27 mouse cellular contexts compared by ENCODE assay signal in genomic region chr4:118582629-118583028, GRCm38 (mm10). TPM values are rescaled to one million over a fixed set of nuclear protein-coding genes. Genes with fewer than 3 reads are reported as not detected.
DNase-seq lines count a peak whose midpoint lies in the region; ATAC-seq and TF ChIP-seq lines count a peak whose summit lies in the region.
"Had no signal": no experiment of that assay in that cellular context is flagged by ENCODE, and none has a peak within 500 bp of the region (broad histone marks: within the 10 kb centered on the region; RNA-seq: fewer than 3 reads in every experiment).

No protein-coding gene starts in this region.

- no peaks in the 10 kb centered on the region; the same call in 1 of the 2 replicates for H3K27me3 ChIP-seq in heart, adult 2 months (ENCODE audit: control insufficient read depth, insufficient read depth, low read length)
- peaks cover 6% of the 10 kb centered on the region; the same call in 1 of the 2 replicates for H3K27me3 ChIP-seq in heart, embryonic 10.5 days (ENCODE audit: insufficient read depth, poor library complexity, severe bottlenecking)
- H3K27me3 ChIP-seq in liver, embryonic 14.5 days (ENCODE audit: control insufficient read depth, insufficient read depth, low read length): no peaks in the 10 kb centered on the region
- H3K27me3 ChIP-seq in stomach, postnatal 0 days (ENCODE audit: control insufficient read depth, insufficient read depth, low read length): no peaks in the 10 kb centered on the region
- H3K27me3 ChIP-seq: hindbrain, embryonic 15.5 days; midbrain, embryonic 12.5 days had no signal

- no peaks in the 10 kb centered on the region for H3K36me3 ChIP-seq in heart, adult 2 months (ENCODE audit: control insufficient read depth, insufficient read depth, low read length)
- H3K36me3 ChIP-seq in heart, embryonic 10.5 days: no peaks in the 10 kb centered on the region
- H3K36me3 ChIP-seq in liver, embryonic 14.5 days (replicated peaks; ENCODE audit: control insufficient read depth, insufficient read depth, low read depth): no peaks in the 10 kb centered on the region
- no peaks in the 10 kb centered on the region for H3K36me3 ChIP-seq in stomach, postnatal 0 days (ENCODE audit: control insufficient read depth, insufficient read depth, low read length)
- H3K36me3 ChIP-seq: embryonic facial prominence, embryonic 10.5 days; hindbrain, embryonic 15.5 days; midbrain, embryonic 12.5 days had no signal

- no peak overlapping the region for H3K4me2 ChIP-seq in liver, embryonic 14.5 days (ENCODE audit: low read depth)
- H3K4me2 ChIP-seq in stomach, postnatal 0 days (replicated peaks; ENCODE audit: low read depth): no peak overlapping the region
- H3K4me2 ChIP-seq: hindbrain, embryonic 15.5 days; midbrain, embryonic 12.5 days had no signal

- no peak for TF ChIP-seq POLR2A in heart, adult 2 months (IDR thresholded peaks at IDR 0.05; ENCODE audit: insufficient read depth, low read depth, low read length)

- no peak overlapping the region for H3K4me3 ChIP-seq in heart, adult 2 months
- H3K4me3 ChIP-seq in heart, embryonic 10.5 days: no peak overlapping the region
- no peak overlapping the region for H3K4me3 ChIP-seq in liver, embryonic 14.5 days (ENCODE audit: insufficient read depth in 1 of 2, low read depth in 2 of 2, low read length in 2 of 2)
- H3K4me3 ChIP-seq in stomach, postnatal 0 days (ENCODE audit: low read depth, low read length): no peak overlapping the region
- H3K4me3 ChIP-seq: embryonic facial prominence, embryonic 10.5 days; hindbrain, embryonic 15.5 days; midbrain, embryonic 12.5 days had no signal

- no peaks in the 10 kb centered on the region for H3K79me2 ChIP-seq in heart, adult 2 months (replicated peaks; ENCODE audit: control insufficient read depth, insufficient read depth, low read length)

- TF ChIP-seq EP300 in heart, adult 2 months (IDR thresholded peaks at IDR 0.05; ENCODE audit: insufficient read depth, low read depth, low read length): no peak
- TF ChIP-seq EP300 in liver, embryonic 14.5 days (IDR thresholded peaks at IDR 0.05; ENCODE audit: low read depth): no peak
- no peak for TF ChIP-seq EP300 in stomach, postnatal 0 days (optimal IDR thresholded peaks at IDR 0.05)

- H3K4me1 ChIP-seq in heart, adult 2 months (ENCODE audit: control insufficient read depth, insufficient read depth, low read length): no peaks in the 10 kb centered on the region
- 0 out of 2 replicates have a peak, but pooled peaks cover 3% of the 10 kb centered on the region for H3K4me1 ChIP-seq in heart, embryonic 10.5 days
- H3K4me1 ChIP-seq in liver, embryonic 14.5 days (replicated peaks; ENCODE audit: control insufficient read depth in 2 of 2, insufficient read depth in 2 of 2, low read length in 1 of 2): no peaks in the 10 kb centered on the region
- no peaks in the 10 kb centered on the region for H3K4me1 ChIP-seq in stomach, postnatal 0 days (replicated peaks; ENCODE audit: control insufficient read depth, insufficient read depth)

- WGBS in heart, adult 2 months: 95% methylated on average over 8 of the region's 8 CpGs
- 92% methylated on average over 8 of the region's 8 CpGs for WGBS in heart, embryonic 10.5 days
- WGBS in liver, embryonic 14.5 days (ENCODE audit: insufficient replicate concordance): 75% methylated on average over 8 of the region's 8 CpGs
- WGBS in stomach, postnatal 0 days: 89% methylated on average over 8 of the region's 8 CpGs

- H3K9ac ChIP-seq in heart, adult 2 months (ENCODE audit: low read depth, low read length): no peak overlapping the region
- no peak overlapping the region for H3K9ac ChIP-seq in liver, embryonic 14.5 days (replicated peaks)
- H3K9ac ChIP-seq in stomach, postnatal 0 days (ENCODE audit: low read length): no peak overlapping the region
- H3K9ac ChIP-seq: hindbrain, embryonic 15.5 days; midbrain, embryonic 12.5 days had no signal

- H3K9me3 ChIP-seq in heart, embryonic 10.5 days: no peaks in the 10 kb centered on the region
- H3K9me3 ChIP-seq in liver, embryonic 14.5 days (ENCODE audit: control insufficient read depth, low read length): no peaks in the 10 kb centered on the region
- no peaks in the 10 kb centered on the region for H3K9me3 ChIP-seq in stomach, postnatal 0 days (ENCODE audit: control insufficient read depth, low read length)
- H3K9me3 ChIP-seq: hindbrain, embryonic 15.5 days; midbrain, embryonic 12.5 days had no signal

- ATAC-seq in liver, embryonic 14.5 days (ENCODE audit: insufficient read depth): no peak
- ATAC-seq in stomach, postnatal 0 days (ENCODE audit: low FRiP score, low TSS enrichment): no peak

- no peak for DNase-seq in heart, adult 2 months
- no peak for DNase-seq in heart, embryonic 10.5 days (ENCODE audit: low spot score)
- DNase-seq in liver, embryonic 14.5 days (ENCODE audit: low read depth in 3 of 3, low spot score in 3 of 3): no peak
- DNase-seq in liver: no peak
- DNase-seq in thymus, postnatal 4 days: peak; percentile 35
- no peak for DNase-seq in thymus, postnatal 10 days (ENCODE audit: low spot score in 2 of 2)
- DNase-seq in stomach, postnatal 0 days (ENCODE audit: low spot score): no peak
- DNase-seq in gastrocnemius, postnatal 10 days: no peak
- DNase-seq: cerebellum, adult 8-10 months; heart, adult 11 months; heart, postnatal 4 days; kidney, adult 18-20 months; kidney, postnatal 25 days; layer of hippocampus, adult 9-11 months; lung, postnatal 36 days; retina, postnatal 1 day had no signal

- intact Hi-C loops in heart, adult 2 months (cut with DNase I): no loop called here

- no peak overlapping the region for H3K27ac ChIP-seq in heart, adult 2 months
- H3K27ac ChIP-seq in heart, embryonic 10.5 days: no peak overlapping the region
- H3K27ac ChIP-seq in liver, embryonic 14.5 days: no peak overlapping the region
- no peak overlapping the region for H3K27ac ChIP-seq in stomach, postnatal 0 days (replicated peaks)
- H3K27ac ChIP-seq: embryonic facial prominence, embryonic 10.5 days; hindbrain, embryonic 15.5 days; midbrain, embryonic 12.5 days had no signal

- peak; percentile 13; the same call in 1 of the 2 replicates for TF ChIP-seq CTCF in heart, adult 2 months (IDR thresholded peaks at IDR 0.05)
- peak; percentile 56 for TF ChIP-seq CTCF in liver, embryonic 14.5 days (IDR thresholded peaks at IDR 0.05; ENCODE audit: low read depth)
- TF ChIP-seq CTCF in stomach, postnatal 0 days (IDR thresholded peaks at IDR 0.05; ENCODE audit: low read depth): peak; percentile 22; the same call in 1 of the 2 replicates

RNA-seq across cellular contexts. Expression of gene Cfap57, which starts 37.9 kb away (rescaled TPM):
- under 1 TPM in 1 of 2 experiments, not detected in 1; 0.05 TPM for total RNA-seq in heart, adult 2 months (2021)
- 0.03 and 0.14 TPM in 2 replicates for polyA plus RNA-seq in heart, adult 2 months (2012; rRNA removed)
- polyA plus RNA-seq in heart, embryonic 10.5 days (2016; fragmentation: Nextera tagmentation; extraction: Ambion mirVana): 0.84 and 1.1 TPM in 2 replicates
- 0.12 and 0.54 TPM in 2 replicates for polyA plus RNA-seq in liver, embryonic 14.5 days (2012; rRNA removed)
- 0.94 and 1.3 TPM in 2 replicates for polyA plus RNA-seq in liver, embryonic 14.5 days (2014; fragmentation: Nextera tagmentation; extraction: Ambion mirVana)
- 1.2 and 1.3 TPM in 2 replicates for polyA plus RNA-seq in stomach, postnatal 0 days (2015; fragmentation: Nextera tagmentation; extraction: Ambion mirVana)
- total RNA-seq in gastrocnemius, postnatal 10 days (2021): not detected
- total RNA-seq: adrenal gland, adult 18-20 months; gastrocnemius, adult 18-20 months; monocyte, adult 5-6 weeks had no signal
- polyA plus RNA-seq: C2C12 had no signal

RNA-seq across cellular contexts. Expression of gene Ebna1bp2, which starts 38.0 kb away (rescaled TPM):
- total RNA-seq in heart, adult 2 months (2021): 10 to 100 TPM; 34.1 to 38.1 TPM
- 20.0 and 22.4 TPM in 2 replicates for polyA plus RNA-seq in heart, adult 2 months (2012; rRNA removed)
- 110 and 166 TPM in 2 replicates for polyA plus RNA-seq in heart, embryonic 10.5 days (2016; fragmentation: Nextera tagmentation; extraction: Ambion mirVana)
- polyA plus RNA-seq in liver, embryonic 14.5 days (2012; rRNA removed): 27.7 and 60.2 TPM in 2 replicates
- 92.2 and 95.0 TPM in 2 replicates for polyA plus RNA-seq in liver, embryonic 14.5 days (2014; fragmentation: Nextera tagmentation; extraction: Ambion mirVana)
- 90.4 and 94.5 TPM in 2 replicates for polyA plus RNA-seq in stomach, postnatal 0 days (2015; fragmentation: Nextera tagmentation; extraction: Ambion mirVana)
- total RNA-seq in gastrocnemius, postnatal 10 days (2021): 10 to 100 TPM; 43.3 to 47.1 TPM

RNA-seq across cellular contexts. Expression of gene Tmem125, which starts 38.8 kb away (rescaled TPM):
- total RNA-seq in heart, adult 2 months (2021): not detected
- 0.44 and 0.70 TPM in 2 replicates for polyA plus RNA-seq in heart, adult 2 months (2012; rRNA removed)
- polyA plus RNA-seq in heart, embryonic 10.5 days (2016; fragmentation: Nextera tagmentation; extraction: Ambion mirVana): 0.32 and 0.69 TPM in 2 replicates
- 1.2 and 1.3 TPM in 2 replicates for polyA plus RNA-seq in liver, embryonic 14.5 days (2012; rRNA removed)
- polyA plus RNA-seq in liver, embryonic 14.5 days (2014; fragmentation: Nextera tagmentation; extraction: Ambion mirVana): 1.0 and 1.5 TPM in 2 replicates
- 41.3 and 42.7 TPM in 2 replicates for polyA plus RNA-seq in stomach, postnatal 0 days (2015; fragmentation: Nextera tagmentation; extraction: Ambion mirVana)
- under 1 TPM; 0.14 to 0.23 TPM for total RNA-seq in gastrocnemius, postnatal 10 days (2021)
- total RNA-seq: adrenal gland, adult 18-20 months; gastrocnemius, adult 18-20 months; monocyte, adult 5-6 weeks had no signal
- polyA plus RNA-seq: C2C12; neural tube, embryonic 11.5 days had no signal

RNA-seq across cellular contexts. Expression of gene 2610528J11Rik, which starts 55.8 kb away (rescaled TPM):
- total RNA-seq in heart, adult 2 months (2021): not detected
- polyA plus RNA-seq in heart, adult 2 months (2012; rRNA removed): 0.37 TPM in 1 of 2 replicates, not detected in the other
- 0.70 and 1.7 TPM in 2 replicates for polyA plus RNA-seq in heart, embryonic 10.5 days (2016; fragmentation: Nextera tagmentation; extraction: Ambion mirVana)
- polyA plus RNA-seq in liver, embryonic 14.5 days (2012; rRNA removed): 4.8 and 6.3 TPM in 2 replicates
- 6.4 and 6.9 TPM in 2 replicates for polyA plus RNA-seq in liver, embryonic 14.5 days (2014; fragmentation: Nextera tagmentation; extraction: Ambion mirVana)
- 56.8 and 57.6 TPM in 2 replicates for polyA plus RNA-seq in stomach, postnatal 0 days (2015; fragmentation: Nextera tagmentation; extraction: Ambion mirVana)
- total RNA-seq in gastrocnemius, postnatal 10 days (2021): not detected
- total RNA-seq: adrenal gland, adult 18-20 months; common myeloid progenitor, adult 5-6 weeks; gastrocnemius, adult 18-20 months; heart, postnatal 4 days; left cerebral cortex, adult 8-10 months; monocyte, adult 5-6 weeks had no signal
- polyA plus RNA-seq: C2C12; heart, embryonic 14.5 days; hindbrain, embryonic 15.5 days had no signal

Comparison
In these comparisons a context has a peak if more than half of its experiments do, and no peak if none do; other contexts are left out.
1. RNA of gene Tmem125, which starts 38.8 kb away (polyA plus RNA-seq): 41.3 to 42.7 TPM in stomach, postnatal 0 days; 1.0 to 1.5 TPM in liver, embryonic 14.5 days, 0.44 to 0.70 TPM in heart, adult 2 months and 0.32 to 0.69 TPM in heart, embryonic 10.5 days; every median in the first group is over 10 times any median in the second.
2. Peak in every context shown above with its lines, with median percentiles within 50 percentile points of each other: CTCF ChIP-seq.